Mouse (Mus musculus): ENCODE data around the gene Atf7. TPM values are rescaled to one million over a fixed set of nuclear protein-coding genes. Genes with fewer than 3 reads are reported as not detected.
A peak's percentile ranks its signal among the peaks of the same experiment; 100 is the strongest.
"Not testable (repeated sequence)": the region's sequence is repeated elsewhere in the genome, so short reads cannot be mapped to it uniquely, and the experiment has no call there.

Atf7 gene
- total RNA-seq, 2 experiments from 2014 or later = 40.4 to 45.0 TPM

GRCm38 (mm10) chr15:102619486-102619885 is 5.8 kb downstream of the Atf7 start:
- DNase-seq = no peak

- no peak for DNase-seq
Measured at GRCm38 (mm10) chr15:102617654-102618053, 7.6 kb downstream of the Atf7 start.

GRCm38 (mm10) chr15:102616174-102616573 is 9.1 kb downstream of the Atf7 start:
- no peak for DNase-seq

- DNase-seq = no peak
Measured at GRCm38 (mm10) chr15:102614224-102614623, 11.0 kb downstream of the Atf7 start.

- DNase-seq = no peak
Measured at GRCm38 (mm10) chr15:102612966-102613365, 12.3 kb downstream of the Atf7 start.

- DNase-seq = not testable (repeated sequence)
Measured at GRCm38 (mm10) chr15:102608586-102608985, 16.7 kb downstream of the Atf7 start.

GRCm38 (mm10) chr15:102593996-102594656 is 31.1 kb downstream of the Atf7 start:
- no peak for DNase-seq

- no peak for DNase-seq
Measured at GRCm38 (mm10) chr15:102592674-102593073, 32.6 kb downstream of the Atf7 start.

GRCm38 (mm10) chr15:102590567-102590966 is 34.7 kb downstream of the Atf7 start:
- no peak for DNase-seq

- DNase-seq = no peak
Measured at GRCm38 (mm10) chr15:102589826-102590225, 35.4 kb downstream of the Atf7 start.

GRCm38 (mm10) chr15:102585501-102585900 is 39.8 kb downstream of the Atf7 start:
- DNase-seq = no peak

- DNase-seq = peak; percentile 63 to 66
Measured at GRCm38 (mm10) chr15:102583708-102584383, 41.4 kb downstream of the Atf7 start.

- no peak for DNase-seq
Measured at GRCm38 (mm10) chr15:102581205-102581604, 44.1 kb downstream of the Atf7 start.

GRCm38 (mm10) chr15:102578351-102578750 is 46.9 kb downstream of the Atf7 start:
- no peak for DNase-seq

- no peak for DNase-seq
Measured at GRCm38 (mm10) chr15:102576972-102577371, 48.3 kb downstream of the Atf7 start.

- no peak for DNase-seq
Measured at GRCm38 (mm10) chr15:102572081-102572480, 53.2 kb downstream of the Atf7 start.

- DNase-seq = no peak
Measured at GRCm38 (mm10) chr15:102567849-102568248, 57.4 kb downstream of the Atf7 start.

GRCm38 (mm10) chr15:102563681-102564080 is 61.6 kb downstream of the Atf7 start:
- DNase-seq = no peak

- DNase-seq = no peak
Measured at GRCm38 (mm10) chr15:102563061-102563460, 62.2 kb downstream of the Atf7 start.

- no peak for DNase-seq
Measured at GRCm38 (mm10) chr15:102562491-102562890, 62.8 kb downstream of the Atf7 start.

- DNase-seq = no peak
Measured at GRCm38 (mm10) chr15:102557580-102557979, 67.7 kb downstream of the Atf7 start.

- DNase-seq = no peak
Measured at GRCm38 (mm10) chr15:102555581-102555980, 69.7 kb downstream of the Atf7 start.

- DNase-seq = no peak
Measured at GRCm38 (mm10) chr15:102552599-102552998, 72.7 kb downstream of the Atf7 start.

- no peak for DNase-seq
Measured at GRCm38 (mm10) chr15:102547478-102547877, 77.8 kb downstream of the Atf7 start.

All from layer of hippocampus, postnatal 36 days (tissue).